ENCODE assay signal across 16 mouse cellular contexts in genomic region chr9:101613933-101614332, GRCm38 (mm10).
A peak's percentile ranks its signal among the peaks of the same experiment; 100 is the strongest.
DNase-seq lines count a peak whose midpoint lies in the region; ATAC-seq and TF ChIP-seq lines count a peak whose summit lies in the region.
"Had no signal": no experiment of that assay in that cellular context is flagged by ENCODE, and none has a peak within 500 bp of the region (broad histone marks: within the 10 kb centered on the region; RNA-seq: fewer than 3 reads in every experiment).

No protein-coding gene starts in this region.

- TF ChIP-seq POLR2A in brain, embryonic 14.5 days (IDR thresholded peaks at IDR 0.05; ENCODE audit: borderline replicate concordance, extremely low read depth, insufficient read depth, insufficient read length, poor library complexity, severe bottlenecking): no peak

- ATAC-seq in hindbrain, postnatal 0 days: peak; percentile 53; the same call in 1 of the 2 replicates
- ATAC-seq in hindbrain, embryonic 11.5 days (ENCODE audit: low FRiP score): no peak
- no peak for ATAC-seq in kidney, embryonic 16.5 days (ENCODE audit: low FRiP score, low TSS enrichment)
- ATAC-seq in megakaryocyte progenitor cell, adult 5-6 weeks (replicated peaks; ENCODE audit: poor library complexity): no peak

- H3K4me1 ChIP-seq in hindbrain, postnatal 0 days (ENCODE audit: insufficient read depth, low read length): no peaks in the 10 kb centered on the region; the same call in 1 of the 2 replicates
- no peaks in the 10 kb centered on the region for H3K4me1 ChIP-seq in hindbrain, embryonic 11.5 days (replicated peaks; ENCODE audit: control insufficient read depth, insufficient read depth, low read length)
- no peaks in the 10 kb centered on the region for H3K4me1 ChIP-seq in kidney, embryonic 16.5 days (ENCODE audit: insufficient read depth, low read length)
- H3K4me1 ChIP-seq: embryonic facial prominence, embryonic 12.5 days; limb, embryonic 12.5 days had no signal

- H3K27ac ChIP-seq in hindbrain, postnatal 0 days: peak overlapping the region; percentile 15
- H3K27ac ChIP-seq in hindbrain, embryonic 11.5 days (ENCODE audit: low read depth, low read length): no peak overlapping the region
- no peak overlapping the region for H3K27ac ChIP-seq in kidney, embryonic 16.5 days (ENCODE audit: low read length)
- H3K27ac ChIP-seq: embryonic facial prominence, embryonic 12.5 days; left cerebral cortex, adult 2 months; limb, embryonic 12.5 days; liver, embryonic 14.5 days had no signal

- no peak overlapping the region for H3K9ac ChIP-seq in hindbrain, postnatal 0 days (replicated peaks; ENCODE audit: low read length)
- H3K9ac ChIP-seq in hindbrain, embryonic 11.5 days (ENCODE audit: low read depth, low read length): no peak overlapping the region
- H3K9ac ChIP-seq in kidney, embryonic 16.5 days (replicated peaks; ENCODE audit: low read length): no peak overlapping the region
- H3K9ac ChIP-seq: embryonic facial prominence, embryonic 12.5 days; limb, embryonic 12.5 days; liver, embryonic 14.5 days had no signal

- no peaks in the 10 kb centered on the region for H3K36me3 ChIP-seq in hindbrain, postnatal 0 days (ENCODE audit: insufficient read depth, low read length)
- no peaks in the 10 kb centered on the region for H3K36me3 ChIP-seq in hindbrain, embryonic 11.5 days (ENCODE audit: control insufficient read depth, insufficient read depth, low read length)
- H3K36me3 ChIP-seq in kidney, embryonic 16.5 days (ENCODE audit: insufficient read depth, low read length): no peaks in the 10 kb centered on the region
- H3K36me3 ChIP-seq: embryonic facial prominence, embryonic 12.5 days; limb, embryonic 12.5 days had no signal

- DNase-seq in hindbrain, postnatal 0 days (ENCODE audit: low spot score): peak; percentile 69
- no peak for DNase-seq in hindbrain, embryonic 11.5 days (ENCODE audit: low spot score)
- DNase-seq in brain, embryonic 14.5 days (ENCODE audit: low read depth): peak; percentile 58
- DNase-seq in cerebellum, adult 11-12 months: peak; percentile 93
- DNase-seq in cerebellum, postnatal 25 days: peak; percentile 85 to 86
- DNase-seq: gastrocnemius, postnatal 14 days; kidney, adult 9 months; midbrain, embryonic 14.5 days; retina, postnatal 1 day; thymus, adult 2 months had no signal

- H3K4me2 ChIP-seq in hindbrain, postnatal 0 days (ENCODE audit: low read depth, low read length): no peak overlapping the region
- H3K4me2 ChIP-seq in hindbrain, embryonic 11.5 days (replicated peaks; ENCODE audit: low read depth, low read length): no peak overlapping the region
- H3K4me2 ChIP-seq in kidney, embryonic 16.5 days (replicated peaks; ENCODE audit: low read depth, low read length): no peak overlapping the region
- H3K4me2 ChIP-seq: embryonic facial prominence, embryonic 12.5 days; limb, embryonic 12.5 days had no signal

- 47% methylated on average over 3 of the region's 3 CpGs for WGBS in hindbrain, postnatal 0 days
- WGBS in hindbrain, embryonic 11.5 days: 67% methylated on average over 3 of the region's 3 CpGs
- 73% methylated on average over 3 of the region's 3 CpGs for WGBS in kidney, embryonic 16.5 days

- TF ChIP-seq CTCF in hindbrain, postnatal 0 days (IDR thresholded peaks at IDR 0.05; ENCODE audit: low read depth): no peak
- no peak for TF ChIP-seq CTCF in brain, embryonic 14.5 days (IDR thresholded peaks at IDR 0.05; ENCODE audit: borderline replicate concordance, extremely low read depth, insufficient read depth, insufficient read length)

- H3K9me3 ChIP-seq in hindbrain, postnatal 0 days (ENCODE audit: low read length): no peaks in the 10 kb centered on the region
- H3K9me3 ChIP-seq in hindbrain, embryonic 11.5 days (ENCODE audit: control insufficient read depth, low read length): no peaks in the 10 kb centered on the region
- no peaks in the 10 kb centered on the region for H3K9me3 ChIP-seq in kidney, embryonic 16.5 days (ENCODE audit: low read length)
- H3K9me3 ChIP-seq: embryonic facial prominence, embryonic 12.5 days; limb, embryonic 12.5 days had no signal

- no peaks in the 10 kb centered on the region for H3K27me3 ChIP-seq in hindbrain, postnatal 0 days (ENCODE audit: insufficient read depth, low read length)
- no peaks in the 10 kb centered on the region for H3K27me3 ChIP-seq in hindbrain, embryonic 11.5 days (ENCODE audit: control insufficient read depth, insufficient read depth, low read length)
- H3K27me3 ChIP-seq in kidney, embryonic 16.5 days (ENCODE audit: insufficient read depth, low read length): no peaks in the 10 kb centered on the region
- H3K27me3 ChIP-seq: embryonic facial prominence, embryonic 12.5 days had no signal

- H3K4me3 ChIP-seq in hindbrain, postnatal 0 days (ENCODE audit: low read length): no peak overlapping the region
- no peak overlapping the region for H3K4me3 ChIP-seq in hindbrain, embryonic 11.5 days (ENCODE audit: low read depth, low read length)
- H3K4me3 ChIP-seq in kidney, embryonic 16.5 days (ENCODE audit: low read length): no peak overlapping the region
- H3K4me3 ChIP-seq: embryonic facial prominence, embryonic 12.5 days; left cerebral cortex, adult 2 months; limb, embryonic 12.5 days had no signal
